Comparison of ENCODE assay signal across 31 mouse cellular contexts in the genomic region with DNA sequence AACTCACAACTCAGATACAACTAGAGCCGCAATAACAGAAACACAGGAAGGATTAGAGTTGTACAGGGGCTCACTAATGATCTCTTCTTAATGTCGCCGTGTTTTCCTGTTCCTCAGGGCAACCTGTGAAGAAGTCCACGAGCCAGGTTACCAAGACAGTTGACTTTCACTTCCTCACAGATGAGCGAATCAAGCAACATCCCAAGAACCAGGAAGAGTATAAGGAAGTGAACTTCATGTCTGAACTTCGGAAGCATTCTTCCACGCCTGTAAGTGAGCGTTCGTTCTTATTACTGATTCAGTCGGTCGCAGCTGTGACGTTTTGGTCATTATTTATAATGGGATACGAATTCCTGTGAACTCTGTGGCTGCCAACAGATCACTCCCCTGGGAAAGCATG. TPM values are rescaled to one million over a fixed set of nuclear protein-coding genes. Genes with fewer than 3 reads are reported as not detected.
"Had no signal": no experiment of that assay in that cellular context is flagged by ENCODE, and none has a peak within 500 bp of the region (broad histone marks: within the 10 kb centered on the region; RNA-seq: fewer than 3 reads in every experiment).

No protein-coding gene starts in this region.

- DNase-seq: gastrocnemius, adult 2 months; gastrocnemius, postnatal 10 days; gastrocnemius, postnatal 25 days; heart, adult 18-20 months; heart, postnatal 10 days; kidney, adult 11 months; kidney, adult 2 months; kidney, postnatal 10 days; kidney, postnatal 25 days; kidney, postnatal 4 days; liver had no signal

- H3K4me3 ChIP-seq: gastrocnemius, adult 2 months; heart, embryonic 10.5 days; heart, embryonic 12.5 days; hindbrain, embryonic 13.5 days; hindbrain, embryonic 15.5 days; layer of hippocampus, adult 2 months; left cerebral cortex, adult 2 months; limb, embryonic 10.5 days; limb, embryonic 12.5 days had no signal

- H3K27ac ChIP-seq: gastrocnemius, adult 2 months; heart, embryonic 10.5 days; hindbrain, embryonic 13.5 days; hindbrain, embryonic 15.5 days; hindbrain, postnatal 0 days; layer of hippocampus, adult 2 months; left cerebral cortex, adult 2 months; limb, embryonic 10.5 days; limb, embryonic 12.5 days had no signal

- ATAC-seq: hindbrain, postnatal 0 days; intestine, embryonic 16.5 days had no signal

- H3K4me1 ChIP-seq: heart, embryonic 10.5 days; heart, embryonic 12.5 days; hindbrain, embryonic 13.5 days; hindbrain, embryonic 15.5 days; limb, embryonic 10.5 days; limb, embryonic 12.5 days had no signal

- H3K36me3 ChIP-seq: hindbrain, embryonic 15.5 days had no signal

- H3K4me2 ChIP-seq: heart, embryonic 12.5 days; hindbrain, embryonic 13.5 days; hindbrain, embryonic 15.5 days; limb, embryonic 12.5 days; liver, embryonic 11.5 days had no signal

- H3K9ac ChIP-seq: heart, embryonic 12.5 days; hindbrain, embryonic 13.5 days; hindbrain, embryonic 15.5 days; limb, embryonic 12.5 days had no signal

- H3K27me3 ChIP-seq: heart, embryonic 12.5 days; hindbrain, embryonic 13.5 days; hindbrain, embryonic 15.5 days; limb, embryonic 12.5 days had no signal

- H3K9me3 ChIP-seq: heart, embryonic 10.5 days; heart, embryonic 12.5 days; hindbrain, embryonic 13.5 days; hindbrain, embryonic 15.5 days; limb, embryonic 10.5 days; limb, embryonic 12.5 days had no signal

RNA-seq across cellular contexts. Expression of gene Mylk2, which starts 30.3 kb away (rescaled TPM):
- total RNA-seq: hematopoietic stem cell, adult 5-6 weeks; layer of hippocampus, adult 2 months; layer of hippocampus, postnatal 10 days; layer of hippocampus, postnatal 25 days; left cerebral cortex, adult 2 months; left cerebral cortex, postnatal 14 days; left cerebral cortex, postnatal 36 days had no signal
- polyA plus RNA-seq: frontal cortex, adult 2 months; heart, embryonic 14.5 days; hindbrain, embryonic 11.5 days; hindbrain, embryonic 13.5 days; kidney, embryonic 14.5 days; limb, embryonic 10.5 days; limb, embryonic 12.5 days; liver, embryonic 11.5 days had no signal

RNA-seq across cellular contexts. Expression of gene Foxs1, which starts 52.1 kb away (rescaled TPM):
- total RNA-seq: hematopoietic stem cell, adult 5-6 weeks had no signal
- polyA plus RNA-seq: limb, embryonic 12.5 days had no signal
